In genomic region chrX:142228055-142228768, GRCm38 (mm10) we compare ENCODE assay signal across 1 mouse cellular context.
TF ChIP-seq lines count a peak whose summit lies in the region.

No protein-coding gene starts in this region.

TF ChIP-seq in MEL, 35 proteins besides CTCF, POLR2A, EP300 and RAD21 (continued from another document):
- TF ChIP-seq TBP (IDR thresholded peaks at IDR 0.05; ENCODE audit: low read depth, low read length) (peak; percentile 56), SMC3 (IDR thresholded peaks at IDR 0.05; ENCODE audit: low read depth, low read length) (no peak), KAT2A (conservative IDR thresholded peaks at IDR 0.05; ENCODE audit: low read depth, low read length) (peak; percentile 15; the same call in 1 of the 2 replicates), SIN3A (IDR thresholded peaks at IDR 0.05; ENCODE audit: low read length) (peak; percentile 86)
TF ChIP-seq in MEL: peak in this region for 11.
